Mouse (Mus musculus): ENCODE measurements around the gene Ebf1. TPM values are rescaled to one million over a fixed set of nuclear protein-coding genes. Genes with fewer than 3 reads are reported as not detected.

Gene Ebf1
- total RNA-seq, 2 experiments from 2014 or later, result 5.5 to 8.2 TPM

DNA sequence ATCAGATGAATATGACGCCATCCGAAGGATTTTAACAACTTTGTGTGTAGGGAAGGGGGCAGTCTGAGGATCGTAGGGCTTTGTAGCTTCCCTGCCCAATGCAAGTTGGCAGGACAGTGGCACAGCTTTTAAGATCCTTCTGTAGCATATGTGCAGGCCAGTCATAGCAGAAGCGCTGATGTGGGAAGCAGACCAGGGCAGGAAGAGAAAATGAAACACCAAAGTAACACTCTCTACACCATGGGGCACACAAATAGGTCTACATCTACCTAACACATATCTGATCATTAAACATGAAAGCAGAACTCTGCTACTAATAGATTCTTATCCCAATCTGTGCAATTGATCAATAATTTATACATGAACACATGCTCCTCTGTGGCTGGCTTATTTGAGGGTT is 277.7 kb downstream of the Ebf1 start:
- no peak for DNase-seq (ENCODE audit: low spot score)

DNA sequence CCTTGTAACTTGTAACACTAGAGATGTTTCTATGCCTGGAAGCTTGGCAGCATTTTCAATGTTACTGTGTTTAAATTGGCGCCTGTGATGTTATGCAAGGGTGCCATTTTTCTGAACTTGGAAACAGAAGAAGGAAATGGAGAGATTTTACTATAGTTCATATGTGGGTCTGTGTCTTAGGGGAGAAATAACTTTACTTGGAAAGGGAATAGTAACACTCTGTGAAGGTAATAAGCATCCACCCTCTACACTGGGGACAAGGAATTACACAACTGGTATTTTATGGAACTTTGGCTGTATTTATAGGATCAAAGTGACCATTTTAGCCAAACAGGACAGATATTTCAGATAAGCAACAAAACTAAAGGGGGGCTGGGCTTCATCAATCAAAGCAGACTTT is 278.8 kb downstream of the Ebf1 start:
- DNase-seq (ENCODE audit: low spot score), result no peak

DNA sequence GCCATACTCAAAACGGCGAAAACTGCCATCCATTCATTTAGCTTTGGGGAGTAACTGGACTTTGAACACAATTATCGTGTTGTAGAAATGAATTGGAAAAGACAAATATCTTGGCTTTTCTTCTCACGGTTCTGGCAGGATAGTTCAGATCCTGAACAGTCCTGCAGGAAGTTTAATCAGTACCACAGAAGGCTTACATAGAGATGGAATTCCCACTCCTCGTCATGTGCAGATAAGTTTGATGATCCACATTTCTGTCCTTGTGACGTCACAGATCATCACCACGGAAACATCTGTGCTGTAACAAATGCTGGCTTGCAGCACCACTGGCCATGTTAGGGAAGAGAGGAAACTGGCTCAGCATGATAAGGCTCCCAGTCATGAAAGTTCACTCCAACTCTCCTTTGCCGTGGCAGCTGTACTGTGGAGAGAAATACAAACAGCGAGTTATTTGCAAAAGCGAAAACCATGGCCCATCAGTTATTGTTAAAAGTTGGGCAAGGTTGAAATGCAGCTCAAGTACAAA is 280.1 kb downstream of the Ebf1 start:
- DNase-seq (ENCODE audit: low spot score), result no peak

GRCm38 (mm10) chr11:44899554-44899953 is 282.4 kb downstream of the Ebf1 start:
- DNase-seq (ENCODE audit: low spot score), result no peak

DNA sequence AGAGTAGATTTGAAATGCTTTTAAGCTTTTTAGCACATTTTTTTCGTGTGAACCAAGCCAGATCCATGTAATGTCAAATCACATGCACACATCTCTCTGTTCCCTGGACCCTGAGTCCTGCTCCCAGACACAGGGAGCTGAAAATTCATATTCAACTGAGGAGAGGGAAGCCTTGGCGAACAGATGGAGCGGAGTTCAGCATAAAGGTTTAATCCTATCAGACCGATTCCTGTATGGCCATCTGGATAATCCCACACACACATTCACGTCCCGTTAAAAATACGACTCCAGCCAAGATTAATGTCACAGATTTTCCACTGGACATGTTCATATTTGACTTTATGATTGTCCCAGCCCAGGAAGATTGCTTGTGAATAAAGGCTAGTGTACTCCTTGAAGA is 282.8 kb downstream of the Ebf1 start:
- DNase-seq (ENCODE audit: low spot score), result no peak

- DNase-seq (ENCODE audit: low spot score), result no peak
Measured at GRCm38 (mm10) chr11:44900496-44900895, 283.4 kb downstream of the Ebf1 start.

DNA sequence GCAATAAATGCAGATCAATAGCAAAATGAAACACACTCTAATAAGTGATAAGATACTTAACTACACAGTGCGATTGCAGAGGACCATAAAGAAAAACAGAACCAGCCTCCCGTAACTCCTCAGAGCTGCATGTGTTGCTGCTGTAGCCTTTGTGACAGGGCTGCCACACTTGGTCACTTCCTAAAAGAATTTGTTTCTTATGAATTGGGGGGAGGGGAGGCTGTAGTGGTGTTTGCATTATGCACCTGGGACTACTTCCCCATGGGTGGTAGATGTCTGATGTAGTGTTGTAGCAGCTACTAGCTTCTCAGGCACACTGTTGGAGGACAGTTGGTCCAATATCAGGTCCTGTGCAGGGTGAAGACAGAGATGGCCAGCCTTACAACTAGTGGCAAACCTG is 284.6 kb downstream of the Ebf1 start:
- no peak for DNase-seq (ENCODE audit: low spot score)

- no peak for DNase-seq (ENCODE audit: low spot score)
Measured at GRCm38 (mm10) chr11:44902165-44902564, 285.0 kb downstream of the Ebf1 start.

- DNase-seq (ENCODE audit: low spot score), result no peak
Measured at GRCm38 (mm10) chr11:44904121-44904520, 287.0 kb downstream of the Ebf1 start.

- DNase-seq (ENCODE audit: low spot score), result peak; percentile 57
Measured at GRCm38 (mm10) chr11:44906456-44906855, 289.3 kb downstream of the Ebf1 start.

- peak; percentile 24 for DNase-seq (ENCODE audit: low spot score)
Measured at GRCm38 (mm10) chr11:44911765-44912164, 294.6 kb downstream of the Ebf1 start.

DNA sequence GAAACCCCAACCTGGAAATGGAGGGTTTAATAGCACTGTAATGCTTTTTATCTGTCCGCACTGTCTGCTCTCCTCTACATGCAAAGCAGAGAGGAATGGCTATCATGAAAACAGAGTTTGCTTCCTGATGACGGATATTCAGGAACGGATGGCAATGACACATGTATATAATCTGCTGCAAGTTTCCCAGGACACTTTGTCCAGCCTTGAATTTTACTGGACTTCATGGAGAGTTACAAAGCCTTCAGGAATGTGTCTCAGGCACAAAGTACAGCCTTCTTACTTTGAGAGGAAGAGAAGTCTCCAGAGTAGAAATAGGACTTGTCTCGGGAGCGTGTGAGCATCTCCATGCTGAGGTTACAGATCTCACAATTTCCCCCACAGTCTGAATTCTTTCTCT is 296.7 kb downstream of the Ebf1 start:
- DNase-seq (ENCODE audit: low spot score), result no peak

DNA sequence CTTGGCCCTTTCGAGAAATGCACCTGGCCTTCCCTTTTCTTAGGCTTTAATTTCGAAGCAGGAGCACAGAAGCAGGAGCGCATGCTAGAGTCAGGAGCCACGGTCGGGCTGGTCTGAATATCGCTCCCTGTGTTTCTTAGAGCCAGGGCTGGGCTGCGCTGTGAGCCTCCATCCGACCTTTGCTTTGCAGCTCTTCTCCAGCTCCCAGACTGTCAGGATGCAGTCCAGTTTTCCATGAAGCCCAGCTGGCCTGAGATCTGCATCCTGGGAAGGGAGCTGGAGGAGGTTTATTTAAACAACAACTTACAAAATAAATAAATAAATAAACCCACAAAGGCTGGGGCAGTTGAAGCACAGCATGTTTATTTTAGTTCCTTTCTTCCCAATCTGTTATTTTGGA is 299.9 kb downstream of the Ebf1 start:
- DNase-seq (ENCODE audit: low spot score), result peak; percentile 17

DNA sequence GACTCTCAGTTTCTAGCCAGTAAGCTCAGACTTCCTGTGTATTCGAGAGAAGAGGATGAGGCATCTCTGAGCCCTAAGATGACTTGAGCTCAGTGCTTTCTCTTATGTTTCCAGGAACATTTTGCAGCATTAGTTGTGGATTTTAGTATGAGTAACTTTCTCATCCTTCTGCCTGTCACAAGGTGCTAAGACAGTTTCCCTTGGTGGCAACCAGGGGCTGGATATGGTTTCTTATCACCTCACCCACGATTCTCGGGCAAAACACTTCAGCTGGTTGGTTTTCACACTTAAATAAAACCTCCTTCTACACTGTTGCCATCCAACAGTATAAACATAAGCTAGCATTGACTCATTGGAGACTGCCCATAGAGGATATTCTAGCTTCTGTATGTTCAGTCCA is 306.0 kb downstream of the Ebf1 start:
- no peak for DNase-seq (ENCODE audit: low spot score)

GRCm38 (mm10) chr11:44923868-44924508 is 306.9 kb downstream of the Ebf1 start:
- no peak for DNase-seq (ENCODE audit: low spot score)

GRCm38 (mm10) chr11:44924896-44925295 is 307.8 kb downstream of the Ebf1 start:
- no peak for DNase-seq (ENCODE audit: low spot score)

GRCm38 (mm10) chr11:44925806-44926525 is 308.8 kb downstream of the Ebf1 start:
- peak; percentile 65 for DNase-seq (ENCODE audit: low spot score)

- no peak for DNase-seq (ENCODE audit: low spot score)
Measured at GRCm38 (mm10) chr11:44928403-44928802, 311.3 kb downstream of the Ebf1 start.

DNA sequence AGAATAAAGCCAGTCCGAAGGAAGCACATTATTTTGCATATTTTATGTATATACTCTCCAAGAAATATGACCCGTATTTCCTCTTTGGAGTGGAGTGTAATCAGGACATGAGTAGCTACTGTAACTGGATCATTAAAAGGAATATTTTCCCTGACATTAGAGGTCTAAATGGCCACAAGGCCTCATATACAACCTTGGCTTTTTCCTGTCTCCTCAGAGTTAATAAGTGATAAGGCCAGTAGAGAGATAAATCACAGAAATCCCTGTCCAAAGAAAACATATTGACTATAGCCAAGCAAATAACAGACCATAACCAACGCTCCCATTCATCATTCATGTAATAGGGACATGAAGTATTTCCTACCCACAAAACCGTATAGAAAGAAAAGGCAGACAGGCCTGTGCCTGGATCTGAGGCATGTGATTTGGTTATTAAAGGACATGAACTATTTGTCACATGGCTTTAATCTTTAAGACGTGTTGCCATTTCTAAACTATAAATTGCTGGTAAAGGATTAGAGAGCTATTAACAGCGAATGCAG is 315.9 kb downstream of the Ebf1 start:
- no peak for DNase-seq (ENCODE audit: low spot score)

DNA sequence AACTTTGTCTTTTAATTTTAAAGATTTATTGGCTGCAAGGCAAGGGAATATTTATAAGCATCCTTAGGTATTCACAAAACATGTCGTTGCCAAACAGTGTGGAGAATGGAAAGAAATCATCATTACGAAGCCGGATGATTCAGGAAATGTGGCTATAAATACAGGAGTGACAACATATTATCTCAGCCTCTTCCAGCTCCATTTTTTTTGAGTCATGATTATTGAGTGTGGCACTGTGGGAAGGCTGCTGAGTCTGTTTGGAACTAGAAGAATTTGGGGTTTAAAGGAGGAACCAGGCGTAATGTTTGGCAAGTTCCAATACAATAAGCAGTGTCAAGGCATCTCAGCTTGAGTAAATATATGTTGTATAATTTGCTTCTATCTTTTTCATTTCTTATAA is 326.7 kb downstream of the Ebf1 start:
- DNase-seq (ENCODE audit: low spot score), result no peak

DNA sequence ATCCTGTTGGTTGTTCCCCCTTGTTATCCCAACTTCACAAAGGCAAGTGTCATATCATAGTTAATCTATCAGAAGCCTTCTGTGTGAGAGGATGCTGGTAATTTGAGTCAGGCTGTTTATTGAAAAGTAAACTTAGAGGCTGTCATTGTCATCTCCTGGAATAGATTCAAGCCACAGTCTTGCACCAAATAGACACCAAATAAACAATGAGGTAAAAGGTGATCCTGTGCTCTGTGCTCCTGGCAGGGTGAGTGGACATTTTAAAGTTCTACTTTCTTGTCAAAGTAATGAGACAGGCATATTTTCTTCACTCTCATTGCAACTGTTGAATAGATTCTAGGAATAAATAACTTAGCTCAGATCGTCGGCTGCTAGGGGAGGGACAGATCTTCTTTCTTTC is 327.3 kb downstream of the Ebf1 start:
- DNase-seq (ENCODE audit: low spot score), result no peak

- peak; percentile 43 for DNase-seq (ENCODE audit: low spot score)
Measured at GRCm38 (mm10) chr11:44946618-44947017, 329.5 kb downstream of the Ebf1 start.

DNA sequence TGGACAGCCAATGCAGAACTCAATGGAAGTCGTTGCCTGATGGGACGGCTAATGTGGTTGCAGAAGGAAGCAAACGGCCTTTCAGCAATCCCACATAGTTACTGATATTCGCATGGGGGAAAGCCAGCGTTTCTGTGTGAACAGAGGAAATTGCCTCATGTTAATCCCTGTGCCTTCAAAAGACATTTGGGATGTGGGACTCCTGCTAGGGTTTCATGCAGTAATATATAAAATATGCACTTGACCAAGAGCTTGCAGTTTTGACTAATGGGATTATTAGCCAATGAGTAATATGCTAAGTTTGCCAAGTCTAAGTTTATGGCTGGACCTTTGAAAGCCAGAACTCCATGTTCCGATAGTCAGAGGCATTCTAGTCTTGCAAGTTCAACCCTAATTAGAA is 331.4 kb downstream of the Ebf1 start:
- DNase-seq (ENCODE audit: low spot score), result peak; percentile 45
